Mouse (Mus musculus) hindbrain, embryonic 10.5 days (tissue): ENCODE results near the gene Slc38a9. TPM values are rescaled to one million over a fixed set of nuclear protein-coding genes. Genes with fewer than 3 reads are reported as not detected.
A peak's percentile ranks its signal among the peaks of the same experiment; 100 is the strongest.
"Not testable (repeated sequence)": the region's sequence is repeated elsewhere in the genome, so short reads cannot be mapped to it uniquely, and the experiment has no call there.

Experiments used
- DNase-seq: peaks from one replicate; pipeline ENCODE4 v3.0.0-alpha.2; 2017; ENCODE audit warnings: low spot score
- H3K27ac ChIP-seq: fragments of 300-500 bp; sonication (generic); 2 replicates; pipeline ENCODE4 v1.5.1; 2016; ENCODE audit warnings: mild to moderate bottlenecking, moderate library complexity
- H3K27me3 ChIP-seq: fragments of 300-500 bp; sonication (generic); 2 replicates; pipeline ENCODE4 v1.6.1; 2016; ENCODE audit warnings: mild to moderate bottlenecking; ENCODE audit not compliant: poor library complexity, insufficient read depth, severe bottlenecking
- H3K36me3 ChIP-seq: fragments of 300-500 bp; sonication (generic); 2 replicates; pipeline ENCODE4 v1.6.1; 2016; ENCODE audit warnings: mild to moderate bottlenecking, moderate library complexity
- H3K4me1 ChIP-seq: fragments of 300-500 bp; sonication (generic); replicated peaks from 2 replicates; pipeline ENCODE4 v1.6.1; 2016; ENCODE audit warnings: mild to moderate bottlenecking
- H3K4me3 ChIP-seq: fragments of 300-500 bp; sonication (generic); 2 replicates; pipeline ENCODE4 v1.5.1; 2016; ENCODE audit warnings: mild to moderate bottlenecking, moderate library complexity
- H3K9me3 ChIP-seq: fragments of 300-500 bp; sonication (generic); 2 replicates; pipeline ENCODE4 v1.6.1; 2016; ENCODE audit warnings: mild to moderate bottlenecking, moderate library complexity
- WGBS: fragments of 180-500 bp; shearing (Covaris S2); methylation state at CpG from one replicate; pipeline ENCODE4 v1.1.7; 2016; 5-methylcytosine and 5-hydroxymethylcytosine counted together
- polyA plus RNA-seq: library from polyadenylated mRNA; unstranded; fragments of >200 nt; fragmentation: Nextera tagmentation; extraction: Ambion mirVana; gene quantifications from 2 replicates; pipeline ENCODE4 v1.2.1, GENCODE M21; 2016

Gene Slc38a9
- polyA plus RNA-seq, 1 experiment from 2014 or later: 18.7 TPM

GRCm38 (mm10) chr13:112695526-112696240 lies 35.1 kb downstream of the Slc38a9 start:
- Histone ChIP-seq H3K27me3 (no peaks in the 10 kb centered on the region), H3K9me3 (peaks cover 7% of the 10 kb centered on the region), H3K4me1 (no peaks in the 10 kb centered on the region), H3K36me3 (peaks cover 30% of the 10 kb centered on the region), H3K4me3 (no peak overlapping the region), H3K27ac (no peak overlapping the region)
- no peak for DNase-seq
- WGBS: 91% methylated on average over 8 of the region's 8 CpGs

GRCm38 (mm10) chr13:112701256-112701655 lies 40.7 kb downstream of the Slc38a9 start:
- WGBS: 88% methylated on average over 8 of the region's 8 CpGs
- H3K4me1 ChIP-seq: no peaks in the 10 kb centered on the region
- no peak for DNase-seq

GRCm38 (mm10) chr13:112706351-112706750 lies 45.8 kb downstream of the Slc38a9 start:
- Histone ChIP-seq H3K4me3 (no peak overlapping the region), H3K27ac (no peak overlapping the region), H3K4me1 (no peaks in the 10 kb centered on the region), H3K27me3 (no peaks in the 10 kb centered on the region), H3K9me3 (no peaks in the 10 kb centered on the region), H3K36me3 (no peaks in the 10 kb centered on the region)
- 88% methylated on average over 4 of the region's 4 CpGs for WGBS
- no peak for DNase-seq

More at GRCm38 (mm10) chr13:112701256-112701655, 40.7 kb downstream of the Slc38a9 start:
- Histone ChIP-seq H3K27ac (no peak overlapping the region), H3K9me3 (no peaks in the 10 kb centered on the region), H3K36me3 (peaks cover 18% of the 10 kb centered on the region), H3K4me3 (no peak overlapping the region), H3K27me3 (no peaks in the 10 kb centered on the region)

- H3K27me3 ChIP-seq: no peaks in the 10 kb centered on the region
- H3K9me3 ChIP-seq: no peaks in the 10 kb centered on the region
- H3K36me3 ChIP-seq: peaks cover 17% of the 10 kb centered on the region
- no peak overlapping the region for H3K4me3 ChIP-seq
- H3K4me1 ChIP-seq: peaks cover 10% of the 10 kb centered on the region
- H3K27ac ChIP-seq: no peak overlapping the region
- no peak for DNase-seq
- 92% methylated on average over 15 of the region's 15 CpGs for WGBS
Measured at GRCm38 (mm10) chr13:112720078-112720736, 59.7 kb downstream of the Slc38a9 start.

- WGBS: 37% methylated on average over 9 of the region's 9 CpGs
Measured at GRCm38 (mm10) chr13:112721946-112722729, 61.6 kb downstream of the Slc38a9 start.

GRCm38 (mm10) chr13:112724260-112724659 lies 63.7 kb downstream of the Slc38a9 start:
- not testable (repeated sequence) for H3K4me1 ChIP-seq, H3K27ac ChIP-seq, H3K9me3 ChIP-seq, DNase-seq, H3K4me3 ChIP-seq, H3K27me3 ChIP-seq
- H3K36me3 ChIP-seq: peaks cover 16% of the 10 kb centered on the region

More at GRCm38 (mm10) chr13:112721946-112722729, 61.6 kb downstream of the Slc38a9 start:
- no peak for DNase-seq
- Histone ChIP-seq H3K36me3 (peaks cover 14% of the 10 kb centered on the region; the same call in 1 of the 2 replicates), H3K4me3 (no peak overlapping the region), H3K9me3 (no peaks in the 10 kb centered on the region), H3K27me3 (no peaks in the 10 kb centered on the region), H3K4me1 (peaks cover 10% of the 10 kb centered on the region), H3K27ac (peak overlapping the region; percentile 64)

GRCm38 (mm10) chr13:112726002-112726401 lies 65.5 kb downstream of the Slc38a9 start:
- Histone ChIP-seq H3K27ac (no peak overlapping the region), H3K4me3 (no peak overlapping the region), H3K9me3 (0 out of 2 replicates have a peak, but pooled peaks cover 6% of the 10 kb centered on the region), H3K27me3 (no peaks in the 10 kb centered on the region), H3K36me3 (peaks cover 16% of the 10 kb centered on the region), H3K4me1 (peaks cover 10% of the 10 kb centered on the region)
- 88% methylated on average over 3 of the region's 3 CpGs for WGBS
- no peak for DNase-seq

GRCm38 (mm10) chr13:112733311-112733710 lies 72.8 kb downstream of the Slc38a9 start:
- H3K27me3 ChIP-seq: no peaks in the 10 kb centered on the region

GRCm38 (mm10) chr13:112734906-112735713 lies 74.6 kb downstream of the Slc38a9 start:
- WGBS: 81% methylated on average over 14 of the region's 14 CpGs
- Histone ChIP-seq H3K4me1 (no peaks in the 10 kb centered on the region), H3K27me3 (no peaks in the 10 kb centered on the region), H3K27ac (no peak overlapping the region), H3K4me3 (no peak overlapping the region), H3K36me3 (peaks cover 5% of the 10 kb centered on the region; the same call in 1 of the 2 replicates), H3K9me3 (0 out of 2 replicates have a peak, but pooled peaks cover 2% of the 10 kb centered on the region)
- no peak for DNase-seq

More at GRCm38 (mm10) chr13:112733311-112733710, 72.8 kb downstream of the Slc38a9 start:
- H3K4me3 ChIP-seq: no peak overlapping the region
- H3K4me1 ChIP-seq: no peaks in the 10 kb centered on the region
- DNase-seq: no peak
- 0 out of 2 replicates have a peak, but pooled peaks cover 6% of the 10 kb centered on the region for H3K9me3 ChIP-seq
- H3K36me3 ChIP-seq: peaks cover 11% of the 10 kb centered on the region
- WGBS: 90% methylated on average over 12 of the region's 12 CpGs
- H3K27ac ChIP-seq: no peak overlapping the region

- Histone ChIP-seq H3K27me3 (no peaks in the 10 kb centered on the region), H3K36me3 (no peaks in the 10 kb centered on the region), H3K4me3 (no peak overlapping the region), H3K9me3 (no peaks in the 10 kb centered on the region), H3K27ac (no peak overlapping the region), H3K4me1 (no peaks in the 10 kb centered on the region)
- 91% methylated on average over 10 of the region's 10 CpGs for WGBS
- DNase-seq: no peak
Measured at GRCm38 (mm10) chr13:112736407-112736806, 75.9 kb downstream of the Slc38a9 start.

- Histone ChIP-seq H3K9me3 (no peaks in the 10 kb centered on the region), H3K4me1 (no peaks in the 10 kb centered on the region), H3K27me3 (no peaks in the 10 kb centered on the region), H3K27ac (no peak overlapping the region), H3K4me3 (no peak overlapping the region), H3K36me3 (no peaks in the 10 kb centered on the region)
- 87% methylated on average over 9 of the region's 9 CpGs for WGBS
- no peak for DNase-seq
Measured at GRCm38 (mm10) chr13:112737110-112737509, 76.6 kb downstream of the Slc38a9 start.

- H3K27ac ChIP-seq: no peak overlapping the region
- 91% methylated on average over 16 of the region's 16 CpGs for WGBS
Measured at GRCm38 (mm10) chr13:112738005-112738404, 77.5 kb downstream of the Slc38a9 start.

More at GRCm38 (mm10) chr13:112738005-112738404, 77.5 kb downstream of the Slc38a9 start:
- Histone ChIP-seq H3K9me3 (no peaks in the 10 kb centered on the region), H3K36me3 (no peaks in the 10 kb centered on the region), H3K4me1 (no peaks in the 10 kb centered on the region), H3K4me3 (no peak overlapping the region), H3K27me3 (no peaks in the 10 kb centered on the region)
- DNase-seq: no peak
